Mouse (Mus musculus): ENCODE results near the gene Fam168a.

The Fam168a gene

GRCm38 (mm10) chr7:100784650-100785049 is 78.2 kb downstream of the Fam168a start:
- DNase-seq: no peak

- no peak for DNase-seq
These were observed 79.0 kb downstream of the Fam168a start for GRCm38 (mm10) chr7:100785426-100785825.

- DNase-seq: no peak
These were observed 79.6 kb downstream of the Fam168a start for GRCm38 (mm10) chr7:100786078-100786477.

GRCm38 (mm10) chr7:100788291-100788690 is 81.9 kb downstream of the Fam168a start:
- no peak for DNase-seq

GRCm38 (mm10) chr7:100798810-100799209 is 92.4 kb downstream of the Fam168a start:
- DNase-seq: no peak

GRCm38 (mm10) chr7:100805391-100805790 is 99.0 kb downstream of the Fam168a start:
- peak; percentile 23 to 44 for DNase-seq

GRCm38 (mm10) chr7:100811912-100812311 is 105.5 kb downstream of the Fam168a start:
- DNase-seq: peak; percentile 84 to 91

- no peak for DNase-seq
These were observed 106.2 kb downstream of the Fam168a start for GRCm38 (mm10) chr7:100812641-100813040.

- DNase-seq: no peak
These were observed 109.6 kb downstream of the Fam168a start for GRCm38 (mm10) chr7:100815900-100816570.

- DNase-seq: peak; percentile 30 to 42
These were observed 110.5 kb downstream of the Fam168a start for GRCm38 (mm10) chr7:100816759-100817441.

- no peak for DNase-seq
These were observed 111.0 kb downstream of the Fam168a start for GRCm38 (mm10) chr7:100817442-100817760.

- DNase-seq: peak; percentile 43 to 66
These were observed 112.1 kb downstream of the Fam168a start for GRCm38 (mm10) chr7:100818401-100819064.

- DNase-seq: peak; percentile 45 to 58
These were observed 118.2 kb downstream of the Fam168a start for GRCm38 (mm10) chr7:100824661-100825060.

- DNase-seq: no peak
These were observed 122.1 kb downstream of the Fam168a start for GRCm38 (mm10) chr7:100828549-100828948.

GRCm38 (mm10) chr7:100833859-100834258 is 127.4 kb downstream of the Fam168a start:
- no peak for DNase-seq

- no peak for DNase-seq
These were observed 128.7 kb downstream of the Fam168a start for GRCm38 (mm10) chr7:100835168-100835567.

GRCm38 (mm10) chr7:100835711-100836110 is 129.3 kb downstream of the Fam168a start:
- no peak for DNase-seq

- no peak for DNase-seq
These were observed 130.2 kb downstream of the Fam168a start for GRCm38 (mm10) chr7:100836657-100837056.

GRCm38 (mm10) chr7:100837701-100838100 is 131.3 kb downstream of the Fam168a start:
- no peak for DNase-seq

GRCm38 (mm10) chr7:100839632-100840402 is 133.4 kb downstream of the Fam168a start:
- DNase-seq: peak; percentile 59 to 68

- no peak for DNase-seq
These were observed 134.5 kb downstream of the Fam168a start for GRCm38 (mm10) chr7:100840906-100841305.

- no peak for DNase-seq
These were observed 135.2 kb downstream of the Fam168a start for GRCm38 (mm10) chr7:100841608-100842007.

GRCm38 (mm10) chr7:100842175-100842574 is 135.7 kb downstream of the Fam168a start:
- DNase-seq: no peak
